In genomic region chr12:29702626-29703025, GRCm38 (mm10) we compare ENCODE assay signal across 9 mouse cellular contexts.
DNase-seq lines count a peak whose midpoint lies in the region; ATAC-seq lines count a peak whose summit lies in the region.
"Had no signal": no experiment of that assay in that cellular context is flagged by ENCODE, and none has a peak within 500 bp of the region (broad histone marks: within the 10 kb centered on the region; RNA-seq: fewer than 3 reads in every experiment).

No protein-coding gene starts in this region.

- H3K27me3 ChIP-seq in liver, embryonic 11.5 days (replicated peaks; ENCODE audit: control insufficient read depth, insufficient read depth, low read length): no peaks in the 10 kb centered on the region
- H3K27me3 ChIP-seq in forebrain, embryonic 14.5 days (replicated peaks; ENCODE audit: control insufficient read depth, insufficient read depth, low read length): no peaks in the 10 kb centered on the region
- H3K27me3 ChIP-seq: limb, embryonic 13.5 days had no signal

- no peaks in the 10 kb centered on the region for H3K36me3 ChIP-seq in liver, embryonic 11.5 days (ENCODE audit: control insufficient read depth, insufficient read depth, low read length)
- no peaks in the 10 kb centered on the region for H3K36me3 ChIP-seq in forebrain, embryonic 14.5 days (ENCODE audit: control insufficient read depth, insufficient read depth, low read length)
- H3K36me3 ChIP-seq: limb, embryonic 13.5 days had no signal

- 68% methylated on average over 4 of the region's 4 CpGs for WGBS in liver, embryonic 11.5 days
- WGBS in forebrain, embryonic 14.5 days: 13% methylated on average over 4 of the region's 4 CpGs

- H3K9ac ChIP-seq in liver, embryonic 11.5 days (ENCODE audit: low read depth, low read length): no peak overlapping the region
- no peak overlapping the region; the same call in 1 of the 2 replicates for H3K9ac ChIP-seq in forebrain, embryonic 14.5 days (ENCODE audit: low read length)
- H3K9ac ChIP-seq: limb, embryonic 13.5 days had no signal

- peak; percentile 6 for DNase-seq in liver
- DNase-seq in liver, embryonic 11.5 days (ENCODE audit: low spot score): no peak
- peak; percentile 83 for DNase-seq in forebrain, embryonic 14.5 days (ENCODE audit: low spot score)
- peak; percentile 75 for DNase-seq in heart, postnatal 4 days
- peak; percentile 73 for DNase-seq in lung, postnatal 10 days
- DNase-seq in right cerebral cortex, postnatal 36 days (ENCODE audit: low spot score in 2 of 2): peak; percentile 36 to 62
- no peak for DNase-seq in embryo, embryonic 9.5 days (ENCODE audit: extremely low spot score)
- DNase-seq in natural killer cell, adult 2 months (ENCODE audit: low spot score in 2 of 2): no peak

- no peaks in the 10 kb centered on the region for H3K9me3 ChIP-seq in liver, embryonic 11.5 days (ENCODE audit: control insufficient read depth, low read length)
- H3K9me3 ChIP-seq in forebrain, embryonic 14.5 days (replicated peaks; ENCODE audit: control insufficient read depth, low read length): no peaks in the 10 kb centered on the region
- H3K9me3 ChIP-seq: limb, embryonic 13.5 days had no signal

- no peak for ATAC-seq in liver, embryonic 11.5 days (replicated peaks; ENCODE audit: low FRiP score)
- ATAC-seq in forebrain, embryonic 14.5 days: peak; percentile 22; the same call in 1 of the 2 replicates

- H3K4me3 ChIP-seq in liver, embryonic 11.5 days (ENCODE audit: low read depth, low read length): no peak overlapping the region
- H3K4me3 ChIP-seq in forebrain, embryonic 14.5 days (ENCODE audit: low read depth, low read length): no peak overlapping the region
- H3K4me3 ChIP-seq: limb, embryonic 13.5 days had no signal

- no peak overlapping the region for H3K27ac ChIP-seq in liver, embryonic 11.5 days (ENCODE audit: low read depth, low read length)
- peak overlapping the region; percentile 65 for H3K27ac ChIP-seq in forebrain, embryonic 14.5 days (ENCODE audit: low read depth, low read length)
- H3K27ac ChIP-seq: limb, embryonic 13.5 days had no signal

- no peak overlapping the region for H3K4me2 ChIP-seq in liver, embryonic 11.5 days
- no peak overlapping the region for H3K4me2 ChIP-seq in forebrain, embryonic 14.5 days (ENCODE audit: low read length)
- H3K4me2 ChIP-seq: limb, embryonic 13.5 days had no signal

- no peaks in the 10 kb centered on the region for H3K4me1 ChIP-seq in liver, embryonic 11.5 days (replicated peaks; ENCODE audit: control insufficient read depth, insufficient read depth, low read length)
- peaks cover 62% of the 10 kb centered on the region for H3K4me1 ChIP-seq in forebrain, embryonic 14.5 days (ENCODE audit: control insufficient read depth, insufficient read depth, low read length)

Comparison
In these comparisons a context has a peak if more than half of its experiments do, and no peak if none do; other contexts are left out.
1. DNase-seq: peak in liver (single experiment), forebrain, embryonic 14.5 days (single experiment), heart, postnatal 4 days (single experiment), lung, postnatal 10 days (single experiment) and right cerebral cortex, postnatal 36 days (2 of 2); none in liver, embryonic 11.5 days (single experiment), embryo, embryonic 9.5 days (single experiment) and natural killer cell, adult 2 months (0 of 2).